Mouse (Mus musculus): ENCODE measurements around the gene Rdx. TPM values are rescaled to one million over a fixed set of nuclear protein-coding genes. Genes with fewer than 3 reads are reported as not detected.
A peak's percentile ranks its signal among the peaks of the same experiment; 100 is the strongest.

Gene Rdx
- polyA plus RNA-seq, 1 experiment from 2014 or later: 119 TPM

GRCm38 (mm10) chr9:52102060-52102844, 55.3 kb downstream of the Rdx start:
- ATAC-seq (ENCODE audit: low FRiP score, low TSS enrichment): peak; percentile 58; the same call in 1 of the 2 replicates
- Histone ChIP-seq H3K36me3 (ENCODE audit: insufficient read depth, low read length) (no peaks in the 10 kb centered on the region), H3K4me3 (ENCODE audit: low read length) (no peak overlapping the region), H3K9ac (replicated peaks; ENCODE audit: low read length) (no peak overlapping the region), H3K4me2 (replicated peaks; ENCODE audit: low read depth, low read length) (no peak overlapping the region), H3K27ac (ENCODE audit: low read length) (no peak overlapping the region), H3K4me1 (ENCODE audit: insufficient read depth, low read length) (peaks cover 4% of the 10 kb centered on the region; the same call in 1 of the 2 replicates), H3K9me3 (ENCODE audit: low read length) (no peaks in the 10 kb centered on the region), H3K27me3 (ENCODE audit: insufficient read depth, low read length) (no peaks in the 10 kb centered on the region)
- WGBS: 63% methylated on average over 13 of the region's 13 CpGs

DNA sequence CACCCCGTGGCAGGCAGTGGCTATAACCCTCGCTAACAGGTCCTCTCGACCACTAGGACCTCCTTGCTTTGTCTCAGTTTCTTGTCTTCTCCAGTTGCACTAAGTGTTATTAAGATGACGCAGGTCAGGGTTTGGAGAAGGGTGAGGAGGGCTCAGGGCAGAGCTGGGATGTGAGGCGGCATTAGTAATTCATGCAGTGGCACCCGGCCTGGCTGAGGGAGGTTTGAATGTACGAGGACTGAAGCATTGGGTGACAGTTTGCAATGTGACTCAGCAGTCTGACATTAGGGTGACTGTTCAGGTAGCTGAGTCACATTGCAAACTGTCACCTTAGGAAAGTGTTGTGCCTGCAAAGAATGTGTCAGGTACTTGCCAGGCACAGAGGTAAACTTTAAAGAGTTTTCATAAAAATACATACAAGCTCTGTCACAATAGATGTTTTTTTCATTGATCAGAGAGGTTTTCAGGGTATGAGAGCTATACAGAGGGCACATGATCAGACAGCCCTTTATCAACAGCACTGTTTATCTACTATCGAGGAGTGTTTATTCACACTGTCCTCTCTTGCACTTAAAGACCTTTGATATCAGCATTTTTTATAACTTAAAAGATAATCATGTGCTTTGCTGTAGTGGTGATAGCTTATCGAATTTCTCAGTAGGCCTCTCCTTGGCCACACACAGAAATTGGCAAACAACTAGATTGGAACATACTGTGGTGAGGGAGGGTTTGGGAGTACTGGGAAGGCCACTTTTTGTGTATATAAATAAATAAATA, 56.7 kb downstream of the Rdx start:
- Histone ChIP-seq H3K9me3 (ENCODE audit: low read length) (no peaks in the 10 kb centered on the region), H3K4me1 (ENCODE audit: insufficient read depth, low read length) (peaks cover 4% of the 10 kb centered on the region; the same call in 1 of the 2 replicates), H3K36me3 (ENCODE audit: insufficient read depth, low read length) (no peaks in the 10 kb centered on the region), H3K4me3 (ENCODE audit: low read length) (no peak overlapping the region), H3K27me3 (ENCODE audit: insufficient read depth, low read length) (no peaks in the 10 kb centered on the region), H3K4me2 (replicated peaks; ENCODE audit: low read depth, low read length) (no peak overlapping the region), H3K27ac (ENCODE audit: low read length) (no peak overlapping the region), H3K9ac (replicated peaks; ENCODE audit: low read length) (no peak overlapping the region)
- 66% methylated on average over 9 of the region's 9 CpGs for WGBS
- ATAC-seq (ENCODE audit: low FRiP score, low TSS enrichment): no peak

DNA sequence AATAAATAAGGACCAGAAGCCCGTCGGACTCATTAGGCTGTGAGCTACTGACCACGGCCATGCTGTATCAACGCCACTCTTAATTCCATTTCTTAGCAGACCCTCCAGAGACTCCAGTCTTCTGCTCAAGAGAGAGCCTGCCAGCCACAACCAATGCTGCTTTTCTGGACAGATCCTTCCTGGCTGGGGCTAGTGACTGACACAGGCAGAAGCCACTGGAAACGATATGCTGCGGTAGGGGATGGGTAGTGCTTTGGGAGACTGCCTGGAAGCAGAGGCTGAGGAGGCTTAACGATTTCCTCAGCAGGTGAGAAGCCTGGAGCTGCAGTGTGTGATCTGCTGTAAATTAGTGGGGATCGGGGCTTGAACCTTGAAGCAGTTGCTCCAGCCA, 57.2 kb downstream of the Rdx start:
- no peaks in the 10 kb centered on the region for H3K27me3 ChIP-seq (ENCODE audit: insufficient read depth, low read length)
- ATAC-seq (ENCODE audit: low FRiP score, low TSS enrichment): no peak
- no peak overlapping the region for H3K4me2 ChIP-seq (replicated peaks; ENCODE audit: low read depth, low read length)
- H3K4me3 ChIP-seq (ENCODE audit: low read length): no peak overlapping the region
- peaks cover 4% of the 10 kb centered on the region; the same call in 1 of the 2 replicates for H3K4me1 ChIP-seq (ENCODE audit: insufficient read depth, low read length)
- no peaks in the 10 kb centered on the region for H3K9me3 ChIP-seq (ENCODE audit: low read length)
- H3K36me3 ChIP-seq (ENCODE audit: insufficient read depth, low read length): no peaks in the 10 kb centered on the region
- no peak overlapping the region for H3K27ac ChIP-seq (ENCODE audit: low read length)
- H3K9ac ChIP-seq (replicated peaks; ENCODE audit: low read length): no peak overlapping the region
- 77% methylated on average over 8 of the region's 8 CpGs for WGBS

- Histone ChIP-seq H3K27me3 (ENCODE audit: insufficient read depth, low read length) (no peaks in the 10 kb centered on the region), H3K4me3 (ENCODE audit: low read length) (no peak overlapping the region), H3K27ac (ENCODE audit: low read length) (no peak overlapping the region), H3K9me3 (ENCODE audit: low read length) (no peaks in the 10 kb centered on the region), H3K9ac (replicated peaks; ENCODE audit: low read length) (no peak overlapping the region), H3K4me2 (replicated peaks; ENCODE audit: low read depth, low read length) (no peak overlapping the region), H3K4me1 (ENCODE audit: insufficient read depth, low read length) (peaks cover 4% of the 10 kb centered on the region; the same call in 1 of the 2 replicates), H3K36me3 (ENCODE audit: insufficient read depth, low read length) (no peaks in the 10 kb centered on the region)
- ATAC-seq (ENCODE audit: low FRiP score, low TSS enrichment): no peak
- WGBS: 79% methylated on average over 6 of the region's 6 CpGs
These were observed 58.5 kb downstream of the Rdx start for GRCm38 (mm10) chr9:52105423-52105822.

- peaks cover 4% of the 10 kb centered on the region; the same call in 1 of the 2 replicates for H3K4me1 ChIP-seq (ENCODE audit: insufficient read depth, low read length)
- no peak overlapping the region for H3K27ac ChIP-seq (ENCODE audit: low read length)
- H3K9ac ChIP-seq (replicated peaks; ENCODE audit: low read length): no peak overlapping the region
- no peak overlapping the region for H3K4me2 ChIP-seq (replicated peaks; ENCODE audit: low read depth, low read length)
- no peak overlapping the region for H3K4me3 ChIP-seq (ENCODE audit: low read length)
- no peaks in the 10 kb centered on the region for H3K36me3 ChIP-seq (ENCODE audit: insufficient read depth, low read length)
- no peak for ATAC-seq (ENCODE audit: low FRiP score, low TSS enrichment)
- WGBS: 98% methylated on average over 3 of the region's 3 CpGs
- H3K9me3 ChIP-seq (ENCODE audit: low read length): no peaks in the 10 kb centered on the region
- no peaks in the 10 kb centered on the region for H3K27me3 ChIP-seq (ENCODE audit: insufficient read depth, low read length)
These were observed 60.2 kb downstream of the Rdx start for GRCm38 (mm10) chr9:52107161-52107560.

- Histone ChIP-seq H3K4me3 (ENCODE audit: low read length) (no peak overlapping the region), H3K4me2 (replicated peaks; ENCODE audit: low read depth, low read length) (no peak overlapping the region), H3K27me3 (ENCODE audit: insufficient read depth, low read length) (no peaks in the 10 kb centered on the region), H3K9ac (replicated peaks; ENCODE audit: low read length) (no peak overlapping the region), H3K9me3 (ENCODE audit: low read length) (no peaks in the 10 kb centered on the region), H3K4me1 (ENCODE audit: insufficient read depth, low read length) (no peaks in the 10 kb centered on the region), H3K36me3 (ENCODE audit: insufficient read depth, low read length) (peaks cover 5% of the 10 kb centered on the region), H3K27ac (ENCODE audit: low read length) (no peak overlapping the region)
- no peak for ATAC-seq (ENCODE audit: low FRiP score, low TSS enrichment)
- WGBS: 57% methylated on average over 3 of the region's 3 CpGs
These were observed 63.8 kb downstream of the Rdx start for GRCm38 (mm10) chr9:52110738-52111137.

DNA sequence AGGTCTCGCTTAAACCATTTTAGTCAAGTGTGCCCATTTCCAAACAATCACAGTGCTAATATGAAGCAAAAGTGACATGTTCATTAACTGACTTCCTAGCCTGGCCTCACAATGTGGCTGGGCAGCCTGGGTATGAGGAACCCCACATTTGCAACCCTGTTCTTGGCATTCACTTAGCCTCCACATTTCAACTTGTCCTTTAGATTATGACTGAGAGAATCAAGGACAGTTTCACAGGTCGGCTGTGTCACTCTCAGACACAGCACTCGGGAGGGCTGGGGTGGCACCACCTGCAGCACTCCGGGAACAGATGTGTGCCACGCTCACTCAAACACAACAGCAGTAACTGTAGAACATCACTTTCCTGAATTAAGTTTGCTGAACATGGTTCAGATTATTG, 66.1 kb downstream of the Rdx start:
- no peaks in the 10 kb centered on the region for H3K4me1 ChIP-seq (ENCODE audit: insufficient read depth, low read length)
- H3K9me3 ChIP-seq (ENCODE audit: low read length): no peaks in the 10 kb centered on the region
- no peak for ATAC-seq (ENCODE audit: low FRiP score, low TSS enrichment)
- H3K9ac ChIP-seq (replicated peaks; ENCODE audit: low read length): no peak overlapping the region
- H3K4me2 ChIP-seq (replicated peaks; ENCODE audit: low read depth, low read length): no peak overlapping the region
- no peaks in the 10 kb centered on the region for H3K27me3 ChIP-seq (ENCODE audit: insufficient read depth, low read length)
- H3K27ac ChIP-seq (ENCODE audit: low read length): no peak overlapping the region
- H3K36me3 ChIP-seq (ENCODE audit: insufficient read depth, low read length): peaks cover 18% of the 10 kb centered on the region
- no peak overlapping the region for H3K4me3 ChIP-seq (ENCODE audit: low read length)
- WGBS: 94% methylated on average over 5 of the region's 5 CpGs

- Histone ChIP-seq H3K27me3 (ENCODE audit: insufficient read depth, low read length) (no peaks in the 10 kb centered on the region), H3K27ac (ENCODE audit: low read length) (no peak overlapping the region), H3K36me3 (ENCODE audit: insufficient read depth, low read length) (peaks cover 31% of the 10 kb centered on the region), H3K4me1 (ENCODE audit: insufficient read depth, low read length) (no peaks in the 10 kb centered on the region), H3K9me3 (ENCODE audit: low read length) (no peaks in the 10 kb centered on the region), H3K4me2 (replicated peaks; ENCODE audit: low read depth, low read length) (no peak overlapping the region), H3K4me3 (ENCODE audit: low read length) (no peak overlapping the region), H3K9ac (replicated peaks; ENCODE audit: low read length) (no peak overlapping the region)
- WGBS: 85% methylated on average over 4 of the region's 4 CpGs
- ATAC-seq (ENCODE audit: low FRiP score, low TSS enrichment): no peak
These were observed 72.2 kb downstream of the Rdx start for GRCm38 (mm10) chr9:52119212-52119611.

DNA sequence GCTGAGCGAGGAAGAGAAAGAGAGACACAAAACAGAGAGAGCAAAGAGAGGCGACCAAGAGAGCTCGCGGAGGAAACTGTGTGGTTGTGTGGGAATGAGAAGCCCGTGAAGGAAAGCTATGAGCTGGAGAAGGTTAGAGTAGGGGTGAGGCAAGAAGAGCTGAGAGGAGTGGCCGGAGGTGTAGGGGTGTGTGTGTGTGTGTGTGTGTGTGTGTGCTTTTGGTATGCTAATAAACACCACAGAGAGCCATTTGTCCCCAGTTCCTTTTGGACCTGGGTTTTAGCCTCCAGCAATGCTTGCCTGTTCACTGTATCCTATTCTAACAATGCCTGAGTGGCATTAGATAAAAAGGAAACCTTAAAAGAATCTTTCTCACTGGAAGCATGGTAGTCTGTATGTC, 78.3 kb downstream of the Rdx start:
- no peak for ATAC-seq (ENCODE audit: low FRiP score, low TSS enrichment)
- Histone ChIP-seq H3K9ac (replicated peaks; ENCODE audit: low read length) (no peak overlapping the region), H3K27ac (ENCODE audit: low read length) (no peak overlapping the region), H3K4me1 (ENCODE audit: insufficient read depth, low read length) (no peaks in the 10 kb centered on the region), H3K27me3 (ENCODE audit: insufficient read depth, low read length) (no peaks in the 10 kb centered on the region), H3K4me3 (ENCODE audit: low read length) (no peak overlapping the region), H3K9me3 (ENCODE audit: low read length) (no peaks in the 10 kb centered on the region; the same call in 1 of the 2 replicates), H3K36me3 (ENCODE audit: insufficient read depth, low read length) (peaks cover 10% of the 10 kb centered on the region), H3K4me2 (replicated peaks; ENCODE audit: low read depth, low read length) (no peak overlapping the region)
- WGBS: 90% methylated on average over 6 of the region's 6 CpGs

DNA sequence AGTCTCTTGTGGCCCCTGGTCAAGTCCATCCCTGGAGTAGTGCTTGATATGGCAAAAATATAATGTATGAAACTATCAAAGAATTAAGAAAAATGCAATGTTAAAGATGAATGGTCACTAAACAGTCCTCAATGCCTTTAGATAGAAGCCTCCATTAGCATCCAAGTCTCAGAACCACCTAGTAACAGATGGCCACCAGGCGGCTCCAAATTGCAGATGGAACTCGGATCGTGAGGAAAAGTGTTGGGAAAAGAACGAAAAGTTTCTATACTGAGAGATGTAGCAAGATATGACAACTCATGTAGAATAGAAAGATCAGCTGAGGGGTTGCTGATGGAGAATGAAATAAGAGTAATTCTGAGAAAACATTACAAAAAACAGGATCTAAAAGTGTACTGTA, 83.4 kb downstream of the Rdx start:
- H3K9me3 ChIP-seq (ENCODE audit: low read length): no peaks in the 10 kb centered on the region; the same call in 1 of the 2 replicates
- no peak for ATAC-seq (ENCODE audit: low FRiP score, low TSS enrichment)

More for the DNA sequence above, 83.4 kb downstream of the Rdx start:
- Histone ChIP-seq H3K27me3 (ENCODE audit: insufficient read depth, low read length) (no peaks in the 10 kb centered on the region), H3K27ac (ENCODE audit: low read length) (no peak overlapping the region), H3K4me3 (ENCODE audit: low read length) (no peak overlapping the region), H3K4me1 (ENCODE audit: insufficient read depth, low read length) (no peaks in the 10 kb centered on the region), H3K9ac (replicated peaks; ENCODE audit: low read length) (no peak overlapping the region), H3K4me2 (replicated peaks; ENCODE audit: low read depth, low read length) (no peak overlapping the region), H3K36me3 (ENCODE audit: insufficient read depth, low read length) (peaks cover 5% of the 10 kb centered on the region)
- 76% methylated on average over 4 of the region's 4 CpGs for WGBS

Measured in kidney, embryonic 16.5 days (tissue).